Mouse (Mus musculus) right cerebral cortex, postnatal 36 days (tissue): Measurements from ENCODE around the gene Ndrg4.
"Not testable (repeated sequence)": the region's sequence is repeated elsewhere in the genome, so short reads cannot be mapped to it uniquely, and the experiment has no call there.

Source experiments
- DNase-seq, 2 experiments: peaks; one replicate each; pipeline ENCODE4 v3.0.0; 2022; ENCODE audit warnings: low spot score in 2 of 2, mixed read lengths in 1 of 2

Ndrg4 gene

DNA sequence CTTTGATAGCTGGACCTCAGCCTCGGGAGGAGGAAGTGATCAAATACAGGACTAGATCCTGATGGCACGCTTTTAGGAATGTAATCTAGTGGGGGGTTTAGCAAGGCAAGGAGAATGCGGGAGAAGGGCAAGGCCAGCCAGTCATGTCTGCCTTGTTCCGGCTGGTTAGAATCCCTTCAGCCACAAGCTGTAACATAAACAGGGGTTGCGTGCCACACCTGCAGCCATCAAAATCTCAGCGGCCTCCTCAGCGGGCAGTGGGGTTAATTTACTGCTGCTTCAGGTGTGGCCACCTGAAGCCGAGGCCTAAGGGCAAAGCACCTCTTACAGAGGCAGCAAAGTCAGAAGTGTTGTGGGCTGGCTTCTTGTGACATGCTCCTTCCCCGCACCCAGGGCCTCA, at the start of gene Ndrg4:
Ndrg4 (plus strand) TSS at position 350 of the 400 bp plus-strand sequence.
- DNase-seq = no peak

DNA sequence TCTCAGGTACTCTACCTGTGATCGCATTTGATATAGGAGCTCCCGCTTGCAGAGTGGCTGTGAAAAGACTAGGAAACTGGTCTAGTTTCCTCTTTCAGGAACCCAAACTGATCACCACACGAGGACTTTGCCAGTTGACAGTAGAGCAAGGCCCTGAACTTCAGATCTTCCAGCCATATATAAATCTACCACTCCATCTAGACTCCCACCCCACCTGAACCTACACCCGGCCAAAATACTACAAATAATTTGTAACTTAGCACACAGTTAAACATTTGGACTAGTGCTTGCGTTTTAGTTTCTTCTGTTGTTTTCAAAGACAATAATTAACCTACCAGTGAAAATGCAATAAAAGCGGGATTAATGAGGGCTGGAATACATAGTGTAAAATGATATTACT, 43.9 kb upstream of the Ndrg4 start:
- no peak for DNase-seq

DNA sequence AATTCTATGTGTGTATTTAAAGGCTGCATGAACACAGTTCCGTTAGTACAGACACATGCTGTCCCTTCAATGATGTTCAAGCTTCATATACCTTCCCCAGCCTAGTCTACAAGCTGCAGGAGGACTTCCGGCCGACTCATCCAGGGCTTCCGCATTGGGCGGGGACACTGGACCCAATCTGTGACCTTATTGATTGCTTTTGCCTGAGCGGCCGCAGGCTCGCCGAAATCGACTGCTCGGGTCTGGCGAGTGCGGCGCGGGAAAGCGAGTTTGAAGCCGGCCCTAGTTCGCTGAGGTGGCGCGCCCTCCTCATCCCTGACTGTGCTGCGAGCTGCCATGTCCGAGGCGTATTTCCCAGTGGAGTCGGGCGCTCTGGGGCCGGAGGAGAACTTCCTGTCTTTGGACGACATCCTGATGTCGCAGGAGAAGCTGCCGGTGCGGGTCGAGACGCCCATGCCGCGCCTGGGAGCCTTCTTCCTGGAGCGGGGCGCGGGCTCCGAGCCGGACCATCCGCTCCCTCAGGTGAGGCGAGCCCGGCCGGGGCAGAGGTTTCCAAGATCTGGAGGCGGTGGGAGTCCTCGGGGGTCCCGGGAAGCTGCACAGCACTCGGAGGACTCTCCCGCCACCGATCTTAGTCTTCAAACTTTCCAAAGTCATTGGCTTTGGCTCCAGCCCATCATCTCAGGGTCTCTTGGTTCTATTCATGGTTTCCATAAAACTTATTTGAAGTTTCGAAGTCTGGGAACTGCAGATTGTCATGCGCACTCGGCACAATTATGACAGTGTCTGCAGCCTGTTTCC, 43.3 kb upstream of the Ndrg4 start, which contains the start of gene Gins3:
Gins3 (plus strand) TSS at position 192 of the 801 bp plus-strand sequence.
- DNase-seq = peak; percentile 87

DNA sequence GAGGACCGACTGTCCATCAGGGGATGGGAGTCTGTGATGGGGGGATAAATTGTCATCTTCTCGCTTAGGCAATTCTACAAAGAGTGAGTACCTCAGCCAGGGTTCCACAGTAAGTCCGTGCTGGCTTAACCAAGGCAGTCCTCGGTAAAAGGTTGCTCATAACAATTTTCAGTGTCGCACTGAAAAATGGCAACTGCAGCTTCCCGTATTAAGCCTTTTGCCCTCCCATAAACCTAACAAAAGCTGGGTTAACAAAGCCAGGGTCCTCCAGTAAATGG, 42.8 kb upstream of the Ndrg4 start:
- no peak for DNase-seq

DNA sequence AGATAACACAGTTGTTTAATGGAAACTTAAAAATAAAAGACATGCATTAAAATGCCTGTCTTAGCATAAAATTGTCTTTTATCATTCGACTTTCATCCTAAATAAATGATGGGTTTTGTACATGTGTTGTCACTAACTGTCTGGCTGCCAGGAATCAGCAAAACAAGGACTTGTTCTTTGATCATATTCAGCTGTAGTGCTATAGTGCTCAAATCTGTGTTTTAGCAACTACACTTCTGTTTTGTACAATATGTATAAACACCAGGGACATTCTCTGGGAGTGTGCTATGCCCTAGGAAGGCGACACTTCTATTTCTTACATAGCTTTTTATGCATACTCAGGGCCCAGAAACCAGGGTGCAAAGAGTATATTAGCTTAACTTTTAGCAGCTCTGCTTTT, 31.8 kb upstream of the Ndrg4 start:
- DNase-seq = no peak

DNA sequence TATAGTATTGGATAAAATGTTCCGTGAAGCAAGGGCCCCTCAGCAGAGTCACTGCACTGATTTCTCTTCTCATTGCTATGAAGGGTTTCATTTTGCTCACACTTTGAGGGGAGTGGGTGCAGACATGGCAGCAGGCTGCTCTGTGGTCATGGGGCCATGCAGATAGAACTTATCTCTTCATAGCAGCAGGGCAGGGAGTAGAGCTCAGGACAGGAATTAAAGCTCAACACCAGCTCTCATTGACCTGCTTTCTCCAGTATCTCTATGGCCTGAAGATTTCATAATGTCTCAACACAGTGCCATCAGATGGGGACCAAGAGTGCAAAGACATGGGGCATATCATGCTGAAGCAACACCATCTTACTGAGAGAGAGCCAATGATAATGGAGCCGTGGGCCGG, 28.5 kb upstream of the Ndrg4 start:
- DNase-seq = no peak

DNA sequence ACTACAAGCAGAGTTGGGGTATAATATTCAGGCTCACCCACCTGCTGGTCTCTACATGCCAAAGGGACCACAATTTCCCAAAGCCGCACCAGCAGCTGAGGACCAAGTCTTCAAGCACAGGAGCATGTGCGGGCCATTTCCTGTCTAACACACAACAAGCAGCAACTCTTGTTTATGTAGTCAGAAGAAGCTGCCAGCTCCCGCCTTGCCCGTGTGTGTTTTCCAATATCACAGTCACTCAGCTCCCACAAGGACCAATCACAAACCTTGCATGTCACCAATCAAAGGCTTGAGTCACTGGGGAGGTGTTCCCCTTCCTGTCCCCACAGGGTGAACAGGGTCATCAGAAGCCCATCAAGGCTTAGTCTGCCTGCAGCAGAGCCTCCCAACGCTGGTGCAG, 23.4 kb upstream of the Ndrg4 start:
- no peak for DNase-seq

DNA sequence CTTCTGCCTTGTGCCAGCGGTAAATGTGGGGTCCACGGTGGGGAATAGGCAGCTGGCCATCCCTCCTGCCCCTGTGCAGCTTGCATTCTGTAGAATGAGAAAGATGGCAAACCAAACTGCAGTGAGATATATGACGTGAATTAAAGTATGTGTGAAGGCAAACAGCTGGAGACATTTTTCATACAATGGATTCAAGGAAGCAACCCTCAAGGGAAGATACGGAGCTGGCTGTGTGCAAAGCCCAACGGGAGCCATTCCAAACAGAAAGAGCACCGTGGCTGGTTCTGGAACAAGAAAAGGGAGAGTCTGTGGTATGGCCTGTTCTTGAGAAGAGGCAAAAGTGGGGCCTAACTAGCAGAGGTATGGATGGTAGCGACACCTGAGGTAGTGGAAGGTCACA, 20.9 kb upstream of the Ndrg4 start:
- DNase-seq = no peak

DNA sequence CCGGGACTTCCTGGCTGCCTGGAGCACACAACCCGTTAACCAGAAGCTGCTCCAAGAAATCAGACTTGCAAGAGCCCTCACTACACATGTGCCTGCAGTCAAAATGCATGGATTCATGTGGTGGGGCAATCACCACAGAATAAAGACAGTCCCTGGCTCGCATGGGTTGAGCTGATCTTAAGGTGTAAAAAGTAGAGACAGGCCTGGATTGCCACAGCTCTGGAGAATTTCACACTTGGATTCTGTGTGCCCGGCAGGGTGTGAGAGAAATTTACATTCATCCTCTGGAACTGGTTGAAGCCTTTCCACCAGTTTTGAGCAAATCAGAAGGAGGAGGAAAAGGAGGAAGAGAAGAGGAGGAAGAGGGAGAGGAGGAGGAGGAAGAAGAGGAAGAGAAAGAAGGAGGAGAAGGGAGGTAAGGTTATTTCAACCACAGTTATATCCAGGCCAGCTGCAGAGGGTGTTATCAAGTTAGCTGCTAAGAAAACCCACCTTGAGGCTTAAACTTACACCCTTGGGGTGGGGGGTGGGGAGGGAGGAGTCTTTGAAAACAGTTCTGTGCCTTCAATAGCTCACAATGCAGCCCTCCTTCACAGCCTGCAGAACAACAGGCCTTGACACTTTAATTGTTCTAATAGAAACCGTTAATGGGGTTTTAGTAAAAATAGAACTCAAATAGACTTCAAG, 20.3 kb upstream of the Ndrg4 start:
- DNase-seq = no peak

DNA sequence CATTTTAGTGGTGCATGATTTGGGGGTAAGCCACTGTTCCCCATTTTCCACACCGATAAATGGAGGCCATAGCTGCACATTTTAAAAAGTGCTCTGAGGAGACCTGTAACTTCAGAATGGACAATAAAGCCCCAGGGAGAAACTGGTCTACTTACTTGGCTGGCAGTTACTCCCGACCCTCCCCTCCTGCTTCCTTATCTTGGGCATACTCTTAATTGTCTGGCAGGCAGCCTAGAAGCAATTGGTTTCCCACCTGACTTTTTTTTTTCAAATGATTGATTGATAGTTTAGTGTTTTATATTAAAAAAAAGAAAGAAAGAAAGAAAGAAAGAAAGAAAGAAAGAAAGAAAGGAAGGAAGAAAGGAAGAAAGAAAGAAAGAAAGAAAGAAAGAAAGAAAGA, 19.3 kb upstream of the Ndrg4 start:
- DNase-seq = no peak

DNA sequence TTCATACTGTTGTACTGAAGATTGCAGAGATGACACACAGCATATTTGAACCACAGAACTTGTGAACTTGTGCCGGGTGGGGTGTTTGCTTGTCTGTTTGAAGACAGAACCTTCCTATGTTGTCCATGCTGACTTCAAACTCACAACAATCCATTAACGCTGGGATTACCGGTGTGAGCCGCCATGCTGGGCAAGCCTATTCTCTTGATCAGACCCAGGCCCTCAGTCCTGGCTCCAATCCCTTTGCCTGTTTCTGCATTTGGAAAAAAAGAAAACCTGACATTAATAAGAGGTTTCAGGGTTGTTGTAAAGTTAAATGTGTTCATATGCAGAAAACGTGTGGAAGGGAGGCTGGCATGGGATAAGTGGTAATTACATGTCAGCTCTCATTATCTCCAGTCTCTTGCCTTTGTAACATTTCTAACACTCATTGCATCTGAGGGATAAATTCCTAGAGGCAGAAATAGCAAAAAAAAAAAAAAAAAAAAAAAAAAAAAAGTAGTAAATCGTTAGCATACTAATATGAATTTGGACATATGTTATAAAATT, 16.4 kb upstream of the Ndrg4 start:
- DNase-seq = no peak

DNA sequence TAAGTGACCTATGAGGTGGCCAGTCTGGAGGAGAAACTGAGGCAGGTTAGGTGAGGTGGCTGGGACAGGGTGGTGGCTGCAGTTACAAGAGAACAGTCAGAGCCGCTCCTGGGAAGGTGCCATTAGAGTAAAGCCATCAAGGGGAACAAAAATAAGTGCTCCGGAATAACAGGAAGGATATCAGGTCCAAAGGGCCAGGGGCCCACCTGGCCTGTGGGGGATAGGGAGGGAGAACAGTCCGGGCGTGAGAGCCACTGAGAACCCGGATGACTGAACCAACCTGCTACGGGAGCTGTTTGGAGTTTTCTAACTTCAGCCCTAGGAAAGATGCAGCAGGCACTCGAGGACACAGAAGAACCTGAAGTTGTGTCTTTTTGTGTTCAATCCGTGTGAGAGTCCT, 15.7 kb upstream of the Ndrg4 start:
- no peak for DNase-seq

DNA sequence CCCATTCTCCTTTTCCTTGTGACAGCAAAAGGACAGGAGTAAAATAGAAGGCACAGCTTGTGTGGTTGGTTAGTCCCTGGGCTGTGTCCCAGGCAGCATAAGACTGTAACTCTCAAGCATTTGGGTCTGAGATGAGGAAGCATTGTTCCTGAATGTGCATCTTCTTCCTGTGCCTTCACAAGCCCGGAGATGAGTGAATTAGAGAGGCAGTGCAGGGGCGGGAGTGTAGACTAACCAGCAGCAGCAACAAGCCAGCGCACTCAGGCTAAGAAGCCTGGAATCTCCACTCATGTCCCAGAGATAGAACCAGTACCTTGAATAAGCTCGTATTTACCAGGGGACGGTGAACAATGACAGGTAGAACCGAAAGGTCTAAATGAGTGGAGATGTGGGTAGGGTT, 15.2 kb upstream of the Ndrg4 start:
- no peak for DNase-seq

DNA sequence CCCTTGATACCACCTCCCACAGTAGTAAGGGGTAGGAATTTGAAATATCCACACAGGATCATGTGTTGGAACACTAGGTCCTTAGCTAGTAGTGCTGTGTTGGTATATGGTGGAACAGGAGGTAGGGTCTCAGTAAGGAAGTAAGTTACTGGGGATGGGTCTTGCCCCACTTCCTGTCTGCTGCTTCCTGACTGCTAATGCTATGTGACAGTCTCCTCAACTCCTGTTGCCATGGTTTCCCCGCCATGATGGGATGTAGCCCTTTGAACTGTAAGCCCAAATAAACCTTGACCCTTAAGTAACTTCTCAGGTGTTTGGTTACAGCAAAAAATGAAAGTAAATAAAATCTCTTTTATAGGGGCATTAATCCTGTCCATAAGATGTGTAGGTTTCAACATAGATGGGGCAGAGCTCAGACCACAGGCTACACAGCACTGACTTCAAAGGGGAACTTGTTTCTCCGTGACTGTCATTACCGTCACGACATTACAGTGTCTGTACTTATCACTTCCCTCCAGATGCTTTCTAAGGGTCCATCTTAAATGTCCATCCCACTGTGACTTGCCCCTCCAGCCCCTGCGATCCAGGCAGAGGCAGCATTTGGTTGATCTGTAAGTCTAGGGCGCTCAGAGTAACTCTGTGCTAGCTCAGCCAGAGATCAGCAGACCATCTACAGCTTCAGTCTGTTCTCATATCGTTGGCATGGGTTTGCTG, 13.7 kb upstream of the Ndrg4 start:
- DNase-seq = no peak

DNA sequence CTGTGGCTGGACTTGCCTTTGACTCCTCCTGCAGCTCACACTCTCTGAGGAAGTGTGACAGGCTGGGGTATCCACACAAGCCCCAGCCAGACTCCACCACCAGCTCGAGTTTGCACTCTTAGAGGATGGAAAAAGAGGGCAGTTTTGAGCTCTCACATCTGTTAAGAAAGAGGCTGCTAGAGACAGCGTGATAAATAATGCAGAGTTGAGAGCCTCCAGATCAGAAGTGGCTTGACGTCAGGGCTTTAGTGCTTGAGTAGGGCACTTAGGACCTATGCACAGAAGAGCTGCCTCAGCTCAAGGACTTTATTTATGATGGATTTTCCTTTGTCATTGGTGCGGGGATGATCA, 13.2 kb upstream of the Ndrg4 start:
- DNase-seq = no peak

DNA sequence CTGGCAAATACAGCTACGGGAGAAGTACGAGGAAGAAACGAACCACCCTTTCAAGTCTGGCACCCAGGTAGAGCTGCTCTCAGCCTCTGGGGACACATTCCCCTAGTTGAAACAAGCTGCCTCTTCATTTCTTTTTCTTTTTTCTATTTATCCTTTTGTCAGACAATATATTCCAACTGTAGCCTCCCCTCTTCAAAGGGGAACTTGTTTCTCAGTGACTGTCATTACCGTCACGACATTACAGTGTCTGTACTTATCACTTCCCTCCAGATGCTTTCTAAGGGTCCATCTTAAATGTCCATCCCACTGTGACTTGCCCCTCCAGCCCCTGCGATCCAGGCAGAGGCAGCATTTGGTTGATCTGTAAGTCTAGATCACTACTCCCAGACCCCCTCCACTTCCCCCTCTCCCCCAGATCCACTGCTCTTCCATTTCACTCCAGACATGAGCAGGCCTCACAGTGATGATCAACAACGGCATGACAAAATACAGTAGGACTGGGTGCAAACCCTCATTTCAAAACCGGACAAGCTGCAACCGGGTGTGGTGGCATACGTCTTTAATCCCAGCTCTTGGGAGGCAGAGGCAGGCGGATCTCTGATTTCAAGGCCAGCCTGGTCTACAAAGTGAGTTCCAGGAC, 10.8 kb upstream of the Ndrg4 start:
- DNase-seq = not testable (repeated sequence)

DNA sequence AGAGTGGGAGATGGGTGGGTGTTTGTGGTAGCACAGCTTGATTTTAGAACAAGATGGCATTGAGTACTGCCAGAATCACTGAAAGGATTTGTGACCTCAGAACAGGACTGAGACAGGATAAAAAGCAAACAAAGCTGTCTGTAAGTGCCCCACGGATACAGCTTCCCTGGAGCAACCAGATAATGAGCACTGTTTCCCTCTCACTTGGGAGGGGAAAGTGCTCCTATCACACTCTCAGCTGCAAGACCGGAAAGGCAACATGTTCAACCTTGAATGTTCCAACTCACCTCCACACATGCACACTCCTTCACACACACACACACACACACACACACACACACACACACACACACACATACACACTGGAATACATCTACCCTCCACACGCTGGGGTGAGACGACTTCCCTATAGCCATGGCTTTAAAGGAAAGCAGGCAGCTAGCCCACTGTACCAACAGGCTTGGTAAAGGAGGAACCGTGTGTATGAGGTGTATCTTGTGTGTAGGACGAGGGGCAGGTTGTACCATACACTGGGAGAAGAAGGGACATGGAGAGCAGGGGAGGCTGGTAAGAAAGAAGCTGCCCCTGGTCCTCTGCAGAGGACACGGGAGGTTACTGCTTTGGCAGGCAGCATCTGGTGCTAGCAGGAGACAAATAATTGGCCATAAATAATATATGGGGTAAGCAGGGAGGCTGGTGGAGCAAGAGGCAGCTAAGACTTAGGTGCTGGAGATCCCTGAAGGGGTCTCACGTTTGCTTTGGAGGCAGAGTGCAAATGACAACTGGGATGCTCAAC, 8.4 kb upstream of the Ndrg4 start:
- DNase-seq = no peak

DNA sequence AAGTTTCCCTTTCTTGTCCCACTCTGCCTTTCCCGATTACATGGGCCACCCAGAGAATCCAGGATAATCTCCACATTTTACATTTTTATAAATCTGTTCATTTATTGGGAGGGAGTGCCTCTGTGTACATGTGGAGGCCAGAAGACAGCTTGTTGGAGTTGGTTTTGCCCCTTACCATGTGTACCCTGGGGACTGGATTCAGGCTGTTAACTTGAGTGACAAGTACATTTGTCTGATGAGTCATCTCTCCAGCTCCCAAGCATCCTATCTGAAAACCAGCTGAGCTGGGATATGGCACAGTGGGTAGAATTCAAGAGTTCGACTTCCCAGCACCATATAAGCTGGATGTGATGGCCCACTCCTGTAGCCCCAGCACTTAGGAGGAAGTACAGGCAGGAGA, 6.8 kb upstream of the Ndrg4 start:
- no peak for DNase-seq

DNA sequence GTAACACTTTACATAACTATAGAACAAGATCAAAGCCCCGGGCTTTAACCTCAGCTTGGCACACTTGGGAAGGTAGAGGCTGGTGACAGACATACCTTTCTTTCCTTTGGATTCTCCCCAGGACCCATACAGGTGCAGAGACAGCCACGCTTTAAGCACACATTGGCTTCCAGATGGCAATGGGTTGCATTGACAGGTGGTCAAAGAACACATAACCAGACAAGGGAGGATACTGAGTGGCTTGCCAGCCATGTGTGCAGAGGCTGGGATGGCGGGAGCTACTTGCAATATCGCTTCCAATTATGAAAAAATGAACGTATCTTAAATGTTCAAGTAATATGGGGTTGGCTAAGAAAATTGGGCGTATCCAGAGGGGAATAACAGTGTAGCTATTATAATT, 4.9 kb upstream of the Ndrg4 start:
- no peak for DNase-seq

DNA sequence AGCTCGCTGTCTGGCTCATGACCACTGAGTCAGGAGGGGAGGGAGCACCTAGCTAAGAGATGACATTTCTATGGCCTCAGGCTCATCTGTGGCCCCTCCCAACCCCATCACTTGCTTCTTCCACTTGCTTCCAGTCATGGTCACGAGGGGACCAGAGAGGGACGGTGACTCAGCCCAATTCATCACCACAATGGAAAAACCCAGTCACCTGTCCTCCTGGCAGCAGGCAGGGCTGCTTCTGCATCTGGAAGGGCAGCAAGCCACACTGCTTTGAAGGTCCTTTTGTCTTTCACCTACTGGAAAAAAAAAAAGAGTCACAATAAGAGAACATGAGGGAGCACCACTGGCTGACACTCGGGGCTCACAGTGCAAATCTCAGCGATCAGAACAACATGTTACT, 4.0 kb upstream of the Ndrg4 start:
- DNase-seq = no peak

DNA sequence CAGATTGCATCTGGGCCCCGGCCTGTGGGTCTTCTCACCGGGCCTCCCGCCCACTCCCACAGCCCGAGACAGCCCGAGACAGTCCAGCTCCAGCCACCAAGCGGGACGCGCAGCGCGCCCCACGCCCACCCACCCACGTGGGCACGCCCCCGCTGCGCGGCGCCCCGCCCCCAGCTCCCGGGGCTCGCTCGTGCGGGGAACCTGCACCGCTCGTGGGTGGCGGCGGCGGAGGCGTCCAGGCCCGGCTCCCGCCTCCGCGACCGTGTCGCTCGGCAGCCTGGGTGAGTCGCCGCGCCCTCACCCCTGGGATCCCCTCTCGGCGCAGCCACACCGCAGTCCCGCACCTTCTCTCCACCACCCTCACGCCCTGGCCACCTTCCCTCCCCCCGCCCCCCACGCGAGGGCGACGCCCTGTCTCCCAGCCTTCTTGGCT, 827 bp downstream of the Ndrg4 start:
- DNase-seq = no peak
